Mouse (Mus musculus) layer of hippocampus, postnatal 36 days (tissue): ENCODE results near the gene Dlec1. TPM values are rescaled to one million over a fixed set of nuclear protein-coding genes. Genes with fewer than 3 reads are reported as not detected.

ENCODE experiments used
- DNase-seq, 2 experiments: peaks; one replicate each; pipeline ENCODE4 v3.0.0; 2022
- total RNA-seq, 2 experiments: library from RNA; stranded (reverse); gene quantifications; 2 replicates each; pipeline ENCODE4 v1.2.3; 2021

The Dlec1 gene
- total RNA-seq, 2 experiments from 2014 or later, result 4.3 to 4.4 TPM

- DNase-seq, result no peak
Observed at GRCm38 (mm10) chr9:119089437-119089836, 12.8 kb upstream of the Dlec1 start.

- DNase-seq, result no peak
Observed at GRCm38 (mm10) chr9:119090462-119090861, 11.8 kb upstream of the Dlec1 start.

- no peak for DNase-seq
Observed at GRCm38 (mm10) chr9:119091581-119092310, 10.5 kb upstream of the Dlec1 start.

- no peak for DNase-seq
Observed at GRCm38 (mm10) chr9:119092473-119093418, 9.5 kb upstream of the Dlec1 start.

GRCm38 (mm10) chr9:119093419-119094295 lies 8.6 kb upstream of the Dlec1 start, which contains the start of gene Plcd1:
TSS of gene Plcd1 (minus strand) at chr9:119093502.
- DNase-seq, result peak; percentile 77 to 85

- no peak for DNase-seq
Observed at GRCm38 (mm10) chr9:119094462-119095109, 7.7 kb upstream of the Dlec1 start.

GRCm38 (mm10) chr9:119100177-119100898 lies 1.9 kb upstream of the Dlec1 start:
- DNase-seq, result peak; percentile 68 to 73

GRCm38 (mm10) chr9:119102783-119103113 lies 470 bp downstream of the Dlec1 start:
- DNase-seq, result no peak

GRCm38 (mm10) chr9:119107566-119107965 lies 5.3 kb downstream of the Dlec1 start:
- DNase-seq, result no peak

GRCm38 (mm10) chr9:119109685-119110353 lies 7.5 kb downstream of the Dlec1 start:
- DNase-seq, result no peak

- DNase-seq, result no peak
Observed at GRCm38 (mm10) chr9:119110640-119111039, 8.4 kb downstream of the Dlec1 start.

GRCm38 (mm10) chr9:119114911-119115310 lies 12.6 kb downstream of the Dlec1 start:
- no peak for DNase-seq

- DNase-seq, result no peak
Observed at GRCm38 (mm10) chr9:119119409-119120167, 17.3 kb downstream of the Dlec1 start.

- DNase-seq, result no peak
Observed at GRCm38 (mm10) chr9:119120168-119120560, 17.9 kb downstream of the Dlec1 start.

GRCm38 (mm10) chr9:119122596-119123369 lies 20.5 kb downstream of the Dlec1 start:
- no peak for DNase-seq

- no peak for DNase-seq
Observed at GRCm38 (mm10) chr9:119128436-119129181, 26.3 kb downstream of the Dlec1 start.

- no peak for DNase-seq
Observed at GRCm38 (mm10) chr9:119130692-119131091, 28.4 kb downstream of the Dlec1 start.

GRCm38 (mm10) chr9:119138836-119139235 lies 36.6 kb downstream of the Dlec1 start:
- no peak for DNase-seq
